Mouse (Mus musculus) MEL (cell line): ENCODE results near the gene Abcc3. TPM values are rescaled to one million over a fixed set of nuclear protein-coding genes. Genes with fewer than 3 reads are reported as not detected.

ENCODE experiments used
- BHLHE40 ChIP-seq: IDR thresholded peaks from 2 replicates; pipeline ENCODE4 v1.6.1; 2012; ENCODE audit warnings: low read depth, mild to moderate bottlenecking, inconsistent platforms, low read length, improper control_type of control experiment, borderline replicate concordance
- CHD1 ChIP-seq: IDR thresholded peaks from 2 replicates; pipeline ENCODE4 v1.6.1; 2012; ENCODE audit warnings: low read depth, mild to moderate bottlenecking, inconsistent platforms, low read length, improper control_type of control experiment
- CTCF ChIP-seq, 3 experiments: IDR thresholded peaks in 2 of 3; conservative IDR thresholded peaks in 1 of 3; 2 replicates each; pipeline ENCODE4 v1.5.1; 2011 to 2012; ENCODE audit warnings: low read length in 3 of 3, low read depth in 2 of 3, mild to moderate bottlenecking in 2 of 3, improper control_type of control experiment in 1 of 3, inconsistent platforms in 1 of 3, mixed read lengths in 1 of 3, moderate library complexity in 1 of 3; ENCODE audit not compliant: control insufficient read depth in 1 of 3, insufficient read depth in 1 of 3, poor library complexity in 1 of 3, severe bottlenecking in 1 of 3
- E2F4 ChIP-seq: IDR thresholded peaks from 2 replicates; pipeline ENCODE4 v1.6.1; 2011; ENCODE audit warnings: low read depth, low read length, improper control_type of control experiment, borderline replicate concordance
- ELF1 ChIP-seq: IDR thresholded peaks from 2 replicates; pipeline ENCODE4 v1.6.1; 2014; ENCODE audit warnings: low read depth, mild to moderate bottlenecking, inconsistent platforms, low read length, improper control_type of control experiment, moderate library complexity
- ETS1 ChIP-seq: IDR thresholded peaks from 2 replicates; pipeline ENCODE4 v1.6.1; 2012; ENCODE audit warnings: low read depth, mild to moderate bottlenecking, inconsistent platforms, low read length, improper control_type of control experiment, moderate library complexity
- GABPA ChIP-seq: IDR thresholded peaks from 2 replicates; pipeline ENCODE4 v1.6.1; 2012; ENCODE audit warnings: low read depth, mild to moderate bottlenecking, inconsistent platforms, low read length, improper control_type of control experiment, moderate library complexity
- HCFC1 ChIP-seq: IDR thresholded peaks from 2 replicates; pipeline ENCODE4 v1.6.1; 2012; ENCODE audit warnings: low read depth, mild to moderate bottlenecking, inconsistent platforms, low read length, improper control_type of control experiment, moderate library complexity
- MAZ ChIP-seq: IDR thresholded peaks from 2 replicates; pipeline ENCODE4 v1.6.1; 2012; ENCODE audit warnings: low read depth, mild to moderate bottlenecking, inconsistent platforms, low read length, improper control_type of control experiment
- MEF2A ChIP-seq: IDR thresholded peaks from 2 replicates; pipeline ENCODE4 v1.6.1; 2014; ENCODE audit warnings: low read depth, mild to moderate bottlenecking, inconsistent platforms, low read length, improper control_type of control experiment; ENCODE audit not compliant: poor library complexity, insufficient replicate concordance, severe bottlenecking; ENCODE audit errors: extremely low read depth
- MYB ChIP-seq: IDR thresholded peaks from 2 replicates; pipeline ENCODE4 v1.6.1; 2011; ENCODE audit warnings: mild to moderate bottlenecking, low read depth, low read length, improper control_type of control experiment
- MYC ChIP-seq: IDR thresholded peaks from 2 replicates; pipeline ENCODE4 v1.6.1; 2011; ENCODE audit warnings: low read depth, mild to moderate bottlenecking, low read length, improper control_type of control experiment, moderate library complexity
- NRF1 ChIP-seq: IDR thresholded peaks from 2 replicates; pipeline ENCODE4 v1.6.1; 2014; ENCODE audit warnings: low read depth, mild to moderate bottlenecking, inconsistent platforms, low read length, improper control_type of control experiment, moderate library complexity; ENCODE audit not compliant: poor library complexity, insufficient read depth, severe bottlenecking
- POLR2A ChIP-seq, 2 experiments: IDR thresholded peaks; 2 replicates each; pipeline ENCODE4 v1.6.1; 2011 to 2012; ENCODE audit warnings: low read length in 2 of 2, mild to moderate bottlenecking in 2 of 2, control low read depth in 1 of 2, improper control_type of control experiment in 1 of 2, low read depth in 1 of 2, moderate library complexity in 1 of 2; ENCODE audit not compliant: control insufficient read depth in 1 of 2, insufficient read depth in 1 of 2, poor library complexity in 1 of 2
- RAD21 ChIP-seq: IDR thresholded peaks from 2 replicates; pipeline ENCODE4 v1.6.1; 2011; ENCODE audit warnings: mild to moderate bottlenecking, low read depth, low read length, improper control_type of control experiment
- SMC3 ChIP-seq: IDR thresholded peaks from 2 replicates; pipeline ENCODE4 v1.6.1; 2011; ENCODE audit warnings: low read depth, low read length, improper control_type of control experiment
- TBP ChIP-seq: IDR thresholded peaks from 2 replicates; pipeline ENCODE4 v1.8.0; 2011; ENCODE audit warnings: low read depth, low read length, improper control_type of control experiment
- UBTF ChIP-seq: IDR thresholded peaks from 2 replicates; pipeline ENCODE4 v1.6.1; 2012; ENCODE audit warnings: low read depth, mild to moderate bottlenecking, inconsistent platforms, low read length, improper control_type of control experiment, moderate library complexity, borderline replicate concordance; ENCODE audit not compliant: insufficient read depth
- USF1 ChIP-seq: IDR thresholded peaks from 2 replicates; pipeline ENCODE4 v1.6.1; 2014; ENCODE audit warnings: low read depth, mild to moderate bottlenecking, inconsistent platforms, low read length, improper control_type of control experiment, moderate library complexity
- ZC3H11A ChIP-seq: IDR thresholded peaks from 2 replicates; pipeline ENCODE4 v1.6.1; 2012; ENCODE audit warnings: low read depth, mild to moderate bottlenecking, inconsistent platforms, low read length, improper control_type of control experiment
- ZKSCAN1 ChIP-seq: IDR thresholded peaks from 2 replicates; pipeline ENCODE4 v1.6.1; 2012; ENCODE audit warnings: low read depth, mild to moderate bottlenecking, inconsistent platforms, low read length, improper control_type of control experiment, moderate library complexity
- ZMIZ1 ChIP-seq: IDR thresholded peaks from 2 replicates; pipeline ENCODE4 v1.6.1; 2012; ENCODE audit warnings: low read depth, mild to moderate bottlenecking, inconsistent platforms, low read length, improper control_type of control experiment, moderate library complexity
- ZNF384 ChIP-seq: IDR thresholded peaks from 2 replicates; pipeline ENCODE4 v1.6.1; 2012; ENCODE audit warnings: low read depth, mild to moderate bottlenecking, inconsistent platforms, low read length, improper control_type of control experiment
- polyA plus RNA-seq, 2 experiments: library from polyadenylated mRNA; stranded (reverse) in 1 of 2; unstranded in 1 of 2; fragments of >175 nt in 1 of 2; fragments of >200 nt in 1 of 2; gene quantifications; 2 replicates each; pipeline versions ENCODE4 v1.2.1 to v1.2.4; 2012; ENCODE audit warnings: low replicate concordance in 2 of 2, low read depth in 1 of 2; ENCODE audit not compliant: insufficient read length in 2 of 2, insufficient read depth in 1 of 2, missing spikeins in 1 of 2
- total RNA-seq: library from RNA; depleted of rRNA; stranded (reverse); fragments of 300-350 nt; gene quantifications from 2 replicates; pipeline ENCODE4 v1.2.3, GENCODE M21; 2012

Abcc3 gene
- total and polyA plus RNA-seq, 3 experiments: 0.27 to 0.29 TPM; not detected in 1

DNA sequence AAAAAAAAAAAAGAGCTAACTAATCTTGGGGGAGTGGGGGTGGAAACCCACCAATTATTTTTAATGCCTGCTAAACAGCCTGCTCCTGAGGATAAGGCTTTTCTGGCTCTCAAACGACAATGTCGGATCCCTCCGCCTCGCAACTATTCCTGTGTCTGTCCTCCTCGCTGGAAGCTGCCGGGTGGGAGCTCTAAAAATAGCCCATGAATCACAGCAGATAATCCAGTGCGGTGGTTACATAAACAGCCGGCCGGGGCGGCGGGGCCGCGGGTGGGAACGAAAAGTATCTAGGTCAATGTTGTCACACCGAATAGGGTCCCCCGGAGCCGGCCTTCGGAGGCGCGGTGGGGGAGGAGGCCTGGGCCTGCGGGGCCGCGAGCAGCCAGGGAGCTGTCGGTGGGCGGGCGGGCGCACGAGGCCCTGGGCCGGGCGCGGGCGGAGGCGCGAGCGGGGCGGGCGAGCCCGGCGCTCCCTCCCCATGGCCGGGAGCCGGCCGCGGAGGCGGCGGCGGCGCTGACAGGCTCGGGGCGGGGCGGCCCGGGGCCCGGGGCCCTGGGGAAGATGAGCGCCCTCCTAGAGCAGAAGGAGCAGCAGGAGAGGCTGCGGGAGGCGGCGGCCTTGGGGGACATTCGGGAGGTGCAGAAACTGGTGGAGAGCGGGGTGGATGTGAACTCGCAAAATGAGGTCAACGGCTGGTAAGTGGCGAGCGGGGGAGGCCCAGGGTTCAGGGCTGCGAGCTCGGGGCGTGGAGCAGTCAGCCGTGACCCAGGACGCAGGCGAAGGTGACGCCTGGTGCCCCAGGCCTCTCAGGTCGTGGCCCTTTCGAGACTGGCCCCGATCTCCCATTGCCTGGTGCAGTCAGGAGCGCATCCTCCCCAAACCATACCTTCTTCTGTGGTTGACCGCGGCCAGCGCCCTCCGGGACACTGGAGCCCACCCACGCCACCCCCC lies 64.8 kb downstream of the Abcc3 start, which contains the start of gene Ankrd40 (continued):
- TF ChIP-seq GABPA (no peak), ETS1 (peak; percentile 82), UBTF (0 out of 2 replicates have a peak, but pooled peaks have one; percentile 66), ZC3H11A (no peak), CHD1 (no peak; the same call in 1 of the 2 replicates), RAD21 (no peak), MEF2A (peak; percentile 98), CTCF (IDR thresholded peaks at IDR 0.05 in 2 of 3, conservative IDR thresholded peaks at IDR 0.05 in 1 of 3; ENCODE audit: control insufficient read depth in 1 of 3, insufficient read depth in 1 of 3, low read depth in 2 of 3, low read length in 3 of 3, poor library complexity in 1 of 3, severe bottlenecking in 1 of 3) (peak in 1 of 3 experiments; percentile 2; a peak in 1 of 6 replicates), ELF1 (peak; percentile 53; the same call in 1 of the 2 replicates), POLR2A (IDR thresholded peaks at IDR 0.05; ENCODE audit: control insufficient read depth in 1 of 2, insufficient read depth in 1 of 2, low read depth in 1 of 2, low read length in 2 of 2, poor library complexity in 1 of 2) (peak; percentile 66 to 72; a peak in 3 of 4 replicates), ZMIZ1 (peak; percentile 59; the same call in 1 of the 2 replicates), MYC (no peak), NRF1 (peak; percentile 35; the same call in 1 of the 2 replicates), USF1 (no peak), E2F4 (no peak), MYB (peak; percentile 16; the same call in 1 of the 2 replicates), MAZ (peak; percentile 89), BHLHE40 (no peak), ZKSCAN1 (no peak), SMC3 (no peak; the same call in 1 of the 2 replicates), HCFC1 (peak; percentile 90), TBP (peak; percentile 80), ZNF384 (peak; percentile 77)
